Mouse (Mus musculus) neural tube, embryonic 14.5 days (tissue): ENCODE measurements at regions not wholly inside any gene's neighbourhood (a gene's known extent, or its start where the extent isn't known, plus 50 kb on each side); places are given as distances from the start of the nearest gene placed in this dataset.

Experiments used
- ATAC-seq: fragments of 200-750 bp; cut with Nextera tagmentation; 2 replicates; pipeline ENCODE4 v1.8.0; 2017; ENCODE audit warnings: low read depth, mild to moderate bottlenecking, moderate TSS enrichment, moderate library complexity
- H3K27ac ChIP-seq: fragments of 300-500 bp; sonication (generic); 2 replicates; pipeline ENCODE4 v1.5.1; 2014; ENCODE audit warnings: low read depth, mild to moderate bottlenecking, control low read depth, low read length, moderate library complexity, mixed read lengths
- H3K27me3 ChIP-seq: fragments of 300-500 bp; sonication (generic); 2 replicates; pipeline ENCODE4 v1.6.1; 2014; ENCODE audit warnings: low read length; ENCODE audit not compliant: control insufficient read depth, insufficient read depth
- H3K36me3 ChIP-seq: fragments of 300-500 bp; sonication (generic); 2 replicates; pipeline ENCODE4 v1.6.1; 2014; ENCODE audit warnings: low read length, mixed read lengths; ENCODE audit not compliant: control insufficient read depth, insufficient read depth
- H3K4me1 ChIP-seq: fragments of 300-500 bp; sonication (generic); 2 replicates; pipeline ENCODE4 v1.6.1; 2014; ENCODE audit warnings: low read length; ENCODE audit not compliant: control insufficient read depth, insufficient read depth
- H3K4me2 ChIP-seq: fragments of 300-500 bp; sonication (generic); 2 replicates; pipeline ENCODE4 v1.6.1; 2014; ENCODE audit warnings: mild to moderate bottlenecking, low read depth, low read length, control low read depth
- H3K4me3 ChIP-seq: fragments of 300-500 bp; sonication (generic); 2 replicates; pipeline ENCODE4 v1.5.1; 2014; ENCODE audit warnings: low read depth, low read length, control low read depth, mixed read lengths
- H3K9ac ChIP-seq: fragments of 300-500 bp; sonication (generic); replicated peaks from 2 replicates; pipeline ENCODE4 v1.6.1; 2014; ENCODE audit warnings: low read depth, mild to moderate bottlenecking, control low read depth, low read length, mixed read lengths
- H3K9me3 ChIP-seq: fragments of 300-500 bp; sonication (generic); 2 replicates; pipeline ENCODE4 v1.6.1; 2016; ENCODE audit warnings: low read length; ENCODE audit not compliant: control insufficient read depth
- WGBS: fragments of 180-500 bp; shearing (Covaris S2); extraction: QIAGEN DNeasy Blood & Tissue Kit; methylation state at CpG from one replicate; pipeline ENCODE4 v1.1.7; 2014; 5-methylcytosine and 5-hydroxymethylcytosine counted together

DNA sequence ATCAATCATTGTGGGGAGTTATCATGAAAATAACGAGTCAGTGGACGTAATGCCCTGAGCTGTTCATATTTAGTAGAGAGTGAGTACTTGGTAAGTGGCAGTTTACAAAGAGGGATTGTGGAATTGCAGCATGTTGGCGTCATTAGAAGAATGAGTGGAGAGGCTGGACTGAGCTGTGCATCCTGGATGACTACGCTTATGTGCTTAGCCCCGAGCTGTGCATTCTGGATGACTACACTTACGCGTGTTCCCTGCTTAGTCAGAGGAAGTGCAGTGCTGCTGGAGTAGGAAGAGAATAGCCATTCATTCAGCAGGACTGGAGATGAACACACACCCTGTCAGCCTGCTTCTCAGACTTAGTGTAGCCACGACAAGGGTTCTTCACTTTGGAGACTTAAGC is 182.5 kb downstream of the Hhipl2 start:
- ATAC-seq: no peak
- no peak overlapping the region for H3K4me2 ChIP-seq

DNA sequence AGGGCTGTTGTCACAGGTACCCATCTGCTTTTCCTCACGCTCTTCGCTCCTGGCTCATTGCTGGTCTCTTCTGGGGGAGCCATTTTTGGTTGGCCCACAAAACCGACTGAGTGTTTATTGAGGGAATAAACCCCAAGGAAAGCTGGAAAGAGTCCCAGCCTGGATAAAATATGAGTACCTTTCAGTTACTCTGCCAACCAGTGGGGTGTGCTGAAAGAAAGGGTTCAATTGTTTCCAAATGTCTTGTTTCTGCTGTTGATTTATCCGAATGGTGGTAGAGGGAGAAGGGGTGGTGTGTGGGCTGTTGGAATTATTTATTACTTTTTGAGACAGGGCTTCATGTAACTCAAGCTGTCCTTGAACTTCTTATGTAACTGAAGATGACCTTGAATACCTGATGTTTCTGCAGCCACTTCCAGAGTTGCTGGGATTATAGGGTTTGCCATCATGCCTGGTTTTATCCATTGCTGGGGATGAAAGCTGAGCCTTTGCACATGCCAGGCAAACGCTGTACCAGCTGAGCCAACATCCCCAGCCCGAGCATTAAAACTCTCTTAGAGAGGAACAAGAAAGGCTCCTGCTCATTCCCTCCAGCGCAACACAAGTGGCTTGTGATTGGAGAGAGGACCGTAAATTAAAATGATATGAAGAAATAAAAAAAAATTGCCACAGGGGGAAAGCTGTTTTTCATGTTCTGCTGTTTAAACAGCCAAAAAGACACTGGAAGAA is 194.1 kb downstream of the Hhipl2 start:
- H3K27ac ChIP-seq: no peak overlapping the region

More for the DNA sequence above, 182.5 kb downstream of the Hhipl2 start:
- no peak overlapping the region for H3K4me3 ChIP-seq
- H3K36me3 ChIP-seq: no peaks in the 10 kb centered on the region
- H3K27me3 ChIP-seq: no peaks in the 10 kb centered on the region
- no peaks in the 10 kb centered on the region for H3K9me3 ChIP-seq
- H3K4me1 ChIP-seq: no peaks in the 10 kb centered on the region
- no peak overlapping the region for H3K27ac ChIP-seq
- WGBS: 77% methylated on average over 8 of the region's 8 CpGs
- H3K9ac ChIP-seq: no peak overlapping the region

DNA sequence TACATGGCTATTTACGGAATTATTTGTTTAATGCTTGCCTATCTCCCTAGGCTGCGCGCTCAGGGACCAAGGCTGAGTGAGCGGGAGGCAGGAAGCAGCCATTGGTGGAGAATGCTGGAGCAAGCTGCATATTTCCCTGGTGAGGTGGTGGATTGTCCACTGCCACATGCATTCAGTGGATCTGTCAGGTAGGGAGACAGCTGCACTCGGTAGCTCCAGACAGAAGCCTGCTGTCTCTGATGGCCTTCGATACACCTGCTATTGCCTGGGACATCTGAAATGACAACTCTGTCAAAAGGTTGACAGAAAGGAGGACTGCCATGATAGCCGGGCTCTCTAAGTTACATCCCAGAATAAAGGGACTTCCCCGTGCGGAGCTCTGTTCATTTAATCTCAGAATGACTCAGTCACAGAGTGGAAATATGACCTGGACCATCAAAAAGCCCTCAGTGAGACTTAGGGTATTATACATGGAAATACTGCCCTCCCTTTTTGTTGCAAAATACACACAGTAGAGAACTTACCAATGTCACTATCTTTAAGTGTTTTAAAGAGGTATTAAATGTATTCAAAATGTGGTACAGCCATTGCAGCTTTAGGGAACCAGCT is 201.5 kb downstream of the Hhipl2 start:
- Histone ChIP-seq H3K9me3 (no peaks in the 10 kb centered on the region), H3K36me3 (no peaks in the 10 kb centered on the region), H3K4me1 (no peaks in the 10 kb centered on the region), H3K9ac (no peak overlapping the region), H3K27ac (no peak overlapping the region), H3K4me2 (no peak overlapping the region), H3K27me3 (no peaks in the 10 kb centered on the region), H3K4me3 (no peak overlapping the region)
- WGBS: 87% methylated on average over 9 of the region's 9 CpGs
- no peak for ATAC-seq

More for the DNA sequence above, 194.1 kb downstream of the Hhipl2 start:
- Histone ChIP-seq H3K9ac (no peak overlapping the region), H3K4me1 (no peaks in the 10 kb centered on the region), H3K36me3 (no peaks in the 10 kb centered on the region), H3K4me2 (no peak overlapping the region), H3K9me3 (no peaks in the 10 kb centered on the region), H3K27me3 (no peaks in the 10 kb centered on the region), H3K4me3 (no peak overlapping the region)
- ATAC-seq: no peak
- WGBS: 53% methylated on average over 8 of the region's 8 CpGs

DNA sequence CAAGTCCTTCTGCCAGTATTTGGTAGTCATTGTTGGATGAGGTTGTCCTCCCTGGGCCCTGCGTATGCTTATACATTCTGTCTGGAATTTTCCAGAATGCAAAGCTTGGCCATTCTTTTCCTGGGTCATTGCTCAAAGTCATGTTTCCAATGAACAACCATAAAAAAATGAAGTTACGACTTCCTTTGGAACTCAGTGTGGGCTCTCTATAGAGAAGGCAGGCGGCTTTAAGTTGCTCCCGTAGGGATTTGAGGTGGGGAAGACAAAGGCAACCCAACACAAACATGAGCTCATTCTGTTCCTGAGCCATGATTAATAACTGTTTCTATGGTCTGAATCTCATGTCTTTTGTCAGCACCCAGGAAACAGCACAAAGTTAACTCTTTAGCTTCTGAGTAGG is 204.3 kb downstream of the Hhipl2 start:
- Histone ChIP-seq H3K4me3 (no peak overlapping the region), H3K9me3 (no peaks in the 10 kb centered on the region), H3K4me1 (no peaks in the 10 kb centered on the region), H3K4me2 (no peak overlapping the region), H3K9ac (no peak overlapping the region), H3K27me3 (no peaks in the 10 kb centered on the region), H3K36me3 (no peaks in the 10 kb centered on the region), H3K27ac (no peak overlapping the region)
- no peak for ATAC-seq
- 33% methylated on average over 4 of the region's 4 CpGs for WGBS

DNA sequence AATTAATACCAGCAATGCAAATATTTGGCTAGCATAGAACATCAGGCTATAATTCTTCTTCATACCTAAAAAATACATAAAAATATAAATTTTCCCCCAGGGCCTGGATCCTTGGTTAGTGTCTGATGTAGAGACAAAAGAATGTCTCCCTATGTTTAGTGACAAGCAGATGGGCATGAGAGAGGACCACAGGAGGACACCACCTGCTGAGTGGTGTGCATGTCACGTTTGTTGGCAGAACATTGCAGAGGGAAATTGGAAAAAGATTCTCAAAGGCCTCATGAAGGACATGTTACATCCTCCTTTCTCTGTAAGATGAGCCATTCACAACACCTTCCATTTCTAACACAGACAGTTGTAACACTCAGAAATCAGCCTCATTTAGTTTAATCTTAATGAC is 206.3 kb downstream of the Hhipl2 start:
- no peaks in the 10 kb centered on the region for H3K27me3 ChIP-seq
- no peak overlapping the region for H3K9ac ChIP-seq
- no peak overlapping the region for H3K4me2 ChIP-seq
- H3K27ac ChIP-seq: no peak overlapping the region
- no peaks in the 10 kb centered on the region for H3K36me3 ChIP-seq
- H3K4me3 ChIP-seq: no peak overlapping the region
- WGBS: 51% methylated on average over 1 of the region's 1 CpGs
- H3K4me1 ChIP-seq: no peaks in the 10 kb centered on the region
- no peak for ATAC-seq
- H3K9me3 ChIP-seq: no peaks in the 10 kb centered on the region

DNA sequence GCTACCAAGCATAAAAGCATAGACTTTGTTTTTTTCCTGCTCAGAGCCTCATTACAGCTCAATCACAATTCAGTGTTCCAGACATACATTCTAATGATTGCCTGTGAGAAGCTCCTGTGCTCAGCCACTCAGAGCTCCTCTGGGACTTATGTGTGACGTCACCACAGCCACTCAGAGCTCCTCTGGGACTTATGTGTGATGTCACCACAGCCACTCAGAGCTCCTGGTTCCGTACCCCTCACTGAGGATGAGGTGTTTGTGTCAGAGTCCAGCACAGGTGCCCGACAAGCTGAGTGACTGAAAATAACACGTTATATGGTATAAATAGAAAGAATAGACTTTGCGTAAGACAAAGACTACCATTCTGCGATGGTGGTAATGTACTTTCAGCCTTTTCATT is 215.8 kb downstream of the Hhipl2 start:
- Histone ChIP-seq H3K36me3 (no peaks in the 10 kb centered on the region), H3K4me2 (no peak overlapping the region), H3K27ac (no peak overlapping the region), H3K27me3 (no peaks in the 10 kb centered on the region), H3K4me1 (no peaks in the 10 kb centered on the region), H3K4me3 (no peak overlapping the region), H3K9me3 (no peaks in the 10 kb centered on the region), H3K9ac (no peak overlapping the region)
- no peak for ATAC-seq
- WGBS: 86% methylated on average over 6 of the region's 6 CpGs

DNA sequence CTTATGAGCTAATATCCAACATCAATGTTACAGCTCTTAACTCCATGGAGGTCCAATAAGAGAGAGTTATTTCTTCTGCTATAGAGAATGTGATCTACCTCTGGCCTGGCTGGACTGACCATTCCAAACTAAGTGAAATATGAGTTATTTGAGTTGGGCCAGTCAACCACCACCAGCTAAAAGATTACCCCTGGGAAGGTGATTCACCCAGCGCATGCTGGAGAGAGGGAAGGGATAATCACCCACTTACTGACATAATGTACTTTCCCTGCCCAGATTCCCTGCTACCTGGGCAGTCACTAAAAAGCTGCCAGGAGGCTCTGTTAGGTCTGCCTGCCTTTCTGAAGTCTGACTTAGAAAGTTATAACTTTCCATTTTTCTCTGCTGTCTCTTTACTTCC is 216.8 kb downstream of the Hhipl2 start:
- Histone ChIP-seq H3K9me3 (no peaks in the 10 kb centered on the region), H3K4me1 (no peaks in the 10 kb centered on the region), H3K4me2 (no peak overlapping the region), H3K27me3 (no peaks in the 10 kb centered on the region), H3K36me3 (no peaks in the 10 kb centered on the region), H3K9ac (no peak overlapping the region), H3K4me3 (no peak overlapping the region), H3K27ac (no peak overlapping the region)
- no peak for ATAC-seq
- 93% methylated on average over 1 of the region's 1 CpGs for WGBS

DNA sequence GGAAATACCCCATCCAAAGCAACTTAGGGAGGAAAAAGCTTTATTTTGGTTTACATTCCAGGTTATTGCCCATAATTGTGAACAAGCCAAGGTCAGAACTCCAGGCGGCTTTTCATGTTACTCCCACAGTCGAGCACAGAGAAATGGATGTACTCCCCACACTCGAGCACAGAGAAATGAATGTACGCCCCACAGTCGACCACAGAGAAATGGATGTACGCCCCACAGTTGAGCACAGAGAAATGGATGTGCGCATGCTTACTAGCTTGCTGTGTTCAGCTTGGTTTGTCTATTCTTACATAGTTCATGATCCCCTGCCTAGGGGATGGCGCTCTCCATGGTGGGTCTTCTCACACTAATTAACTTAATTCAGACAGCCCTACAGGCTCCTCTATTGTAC is 219.2 kb downstream of the Hhipl2 start:
- H3K36me3 ChIP-seq: no peaks in the 10 kb centered on the region
- no peak for ATAC-seq
- no peak overlapping the region for H3K27ac ChIP-seq
- 77% methylated on average over 8 of the region's 8 CpGs for WGBS
- no peak overlapping the region for H3K4me2 ChIP-seq
- no peaks in the 10 kb centered on the region for H3K4me1 ChIP-seq
- no peak overlapping the region for H3K4me3 ChIP-seq
- no peak overlapping the region for H3K9ac ChIP-seq
- no peaks in the 10 kb centered on the region for H3K9me3 ChIP-seq
- H3K27me3 ChIP-seq: no peaks in the 10 kb centered on the region

DNA sequence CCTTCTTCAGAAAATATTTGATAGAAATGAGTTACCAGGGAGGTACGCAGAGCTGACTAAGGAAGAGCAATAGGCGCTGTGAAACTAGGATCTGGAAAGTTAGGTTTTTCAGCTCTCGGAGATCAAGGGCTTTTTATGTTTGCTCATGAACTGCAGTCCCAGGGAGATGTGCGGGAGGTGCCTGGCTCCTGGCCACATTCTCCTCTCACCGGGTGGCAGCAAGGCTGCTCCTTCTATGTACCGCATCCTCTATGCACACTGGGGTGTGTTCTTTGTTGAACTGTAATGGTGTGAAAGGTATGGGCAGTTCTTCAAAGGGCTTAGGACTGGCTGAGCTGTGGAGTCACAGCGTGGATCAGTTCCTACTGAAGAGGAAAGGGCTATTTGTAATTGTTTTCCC is 221.3 kb downstream of the Hhipl2 start:
- Histone ChIP-seq H3K36me3 (no peaks in the 10 kb centered on the region), H3K9me3 (no peaks in the 10 kb centered on the region), H3K4me2 (no peak overlapping the region), H3K4me1 (no peaks in the 10 kb centered on the region), H3K27me3 (no peaks in the 10 kb centered on the region), H3K4me3 (no peak overlapping the region), H3K9ac (no peak overlapping the region), H3K27ac (no peak overlapping the region)
- WGBS: 42% methylated on average over 7 of the region's 7 CpGs
- ATAC-seq: no peak
